Mouse (Mus musculus): ENCODE results near the gene Olfm2. TPM values are rescaled to one million over a fixed set of nuclear protein-coding genes. Genes with fewer than 3 reads are reported as not detected.

Olfm2 gene
- not detected in 2 replicates for total RNA-seq (2014; fragmentation: Nextera tagmentation)
- 0.06 TPM in 1 of 2 replicates, not detected in the other for total RNA-seq (2017)
- not detected in 2 replicates for polyA plus RNA-seq (2012)

GRCm38 (mm10) chr9:20746017-20746660 lies at the start of gene Olfm2:
Gene Olfm2, minus strand, starts transcription at chr9:20746349.
- TF ChIP-seq POLR2AphosphoS5 (IDR thresholded peaks at IDR 0.05; ENCODE audit: insufficient replicate concordance, low read depth, low read length) (no peak), GATA2 (IDR thresholded peaks at IDR 0.05; ENCODE audit: borderline replicate concordance, low read depth, low read length) (no peak), TAL1 (conservative IDR thresholded peaks at IDR 0.05; ENCODE audit: low read depth, low read length) (no peak), GATA1 (IDR thresholded peaks at IDR 0.05; ENCODE audit: borderline replicate concordance, low read length) (no peak), CTCF (IDR thresholded peaks at IDR 0.05; ENCODE audit: low read depth, low read length) (no peak)
- Histone ChIP-seq H3K4me1 (ENCODE audit: insufficient read depth, low read depth, low read length) (peaks cover 8% of the 10 kb centered on the region), H3K27me3 (ENCODE audit: insufficient read depth, low read length) (peaks cover 33% of the 10 kb centered on the region), H3K4me3 (ENCODE audit: low read depth, low read length) (peak within 1 kb of the TSS; percentile 18; the same call in 1 of the 2 replicates), H3K9me3 (replicated peaks) (no peaks in the 10 kb centered on the region), H3K36me3 (replicated peaks) (no peaks in the 10 kb centered on the region)
- no peak for ATAC-seq (ENCODE audit: extremely low read depth, insufficient number of reproducible peaks, low FRiP score, poor library complexity, severe bottlenecking)
- no peak for DNase-seq (ENCODE audit: low spot score)

GRCm38 (mm10) chr9:20794108-20794806 lies 48.1 kb upstream of the Olfm2 start:
- no peak for DNase-seq (ENCODE audit: low spot score)
- ATAC-seq (ENCODE audit: extremely low read depth, insufficient number of reproducible peaks, low FRiP score, poor library complexity, severe bottlenecking), result no peak
- TF ChIP-seq GATA2 (IDR thresholded peaks at IDR 0.05; ENCODE audit: borderline replicate concordance, low read depth, low read length), result no peak
- no peak for TF ChIP-seq CTCF (IDR thresholded peaks at IDR 0.05; ENCODE audit: low read depth, low read length)
- no peak for TF ChIP-seq GATA1 (IDR thresholded peaks at IDR 0.05; ENCODE audit: borderline replicate concordance, low read length)
- no peak for TF ChIP-seq TAL1 (conservative IDR thresholded peaks at IDR 0.05; ENCODE audit: low read depth, low read length)
- no peak for TF ChIP-seq POLR2AphosphoS5 (IDR thresholded peaks at IDR 0.05; ENCODE audit: insufficient replicate concordance, low read depth, low read length)
- Histone ChIP-seq H3K27me3 (ENCODE audit: insufficient read depth, low read length) (no peaks in the 10 kb centered on the region; the same call in none of the 2 replicates), H3K4me1 (ENCODE audit: insufficient read depth, low read depth, low read length) (no peaks in the 10 kb centered on the region), H3K4me3 (ENCODE audit: low read depth, low read length) (no peak overlapping the region), H3K36me3 (replicated peaks) (no peaks in the 10 kb centered on the region), H3K9me3 (replicated peaks) (no peaks in the 10 kb centered on the region)

GRCm38 (mm10) chr9:20790345-20790744 lies 44.2 kb upstream of the Olfm2 start:
- Histone ChIP-seq H3K9me3 (replicated peaks) (no peaks in the 10 kb centered on the region), H3K36me3 (replicated peaks) (no peaks in the 10 kb centered on the region), H3K4me3 (ENCODE audit: low read depth, low read length) (no peak overlapping the region), H3K27me3 (ENCODE audit: insufficient read depth, low read length) (no peaks in the 10 kb centered on the region; the same call in 1 of the 2 replicates), H3K4me1 (ENCODE audit: insufficient read depth, low read depth, low read length) (no peaks in the 10 kb centered on the region)
- DNase-seq (ENCODE audit: low spot score) (no peak), ATAC-seq (ENCODE audit: extremely low read depth, insufficient number of reproducible peaks, low FRiP score, poor library complexity, severe bottlenecking) (no peak)
- TF ChIP-seq TAL1 (conservative IDR thresholded peaks at IDR 0.05; ENCODE audit: low read depth, low read length) (no peak), CTCF (IDR thresholded peaks at IDR 0.05; ENCODE audit: low read depth, low read length) (no peak), GATA2 (IDR thresholded peaks at IDR 0.05; ENCODE audit: borderline replicate concordance, low read depth, low read length) (no peak), POLR2AphosphoS5 (IDR thresholded peaks at IDR 0.05; ENCODE audit: insufficient replicate concordance, low read depth, low read length) (no peak), GATA1 (IDR thresholded peaks at IDR 0.05; ENCODE audit: borderline replicate concordance, low read length) (no peak)

GRCm38 (mm10) chr9:20789651-20790050 lies 43.5 kb upstream of the Olfm2 start:
- H3K9me3 ChIP-seq (replicated peaks), result no peaks in the 10 kb centered on the region
- no peaks in the 10 kb centered on the region for H3K4me1 ChIP-seq (ENCODE audit: insufficient read depth, low read depth, low read length)
- no peaks in the 10 kb centered on the region; the same call in 1 of the 2 replicates for H3K27me3 ChIP-seq (ENCODE audit: insufficient read depth, low read length)
- TF ChIP-seq CTCF (IDR thresholded peaks at IDR 0.05; ENCODE audit: low read depth, low read length) (no peak), GATA1 (IDR thresholded peaks at IDR 0.05; ENCODE audit: borderline replicate concordance, low read length) (no peak), TAL1 (conservative IDR thresholded peaks at IDR 0.05; ENCODE audit: low read depth, low read length) (no peak), POLR2AphosphoS5 (IDR thresholded peaks at IDR 0.05; ENCODE audit: insufficient replicate concordance, low read depth, low read length) (no peak), GATA2 (IDR thresholded peaks at IDR 0.05; ENCODE audit: borderline replicate concordance, low read depth, low read length) (no peak)
- no peak for DNase-seq (ENCODE audit: low spot score)
- no peak overlapping the region for H3K4me3 ChIP-seq (ENCODE audit: low read depth, low read length)
- ATAC-seq (ENCODE audit: extremely low read depth, insufficient number of reproducible peaks, low FRiP score, poor library complexity, severe bottlenecking), result no peak
- no peaks in the 10 kb centered on the region for H3K36me3 ChIP-seq (replicated peaks)

- Histone ChIP-seq H3K9me3 (replicated peaks) (no peaks in the 10 kb centered on the region), H3K4me1 (ENCODE audit: insufficient read depth, low read depth, low read length) (no peaks in the 10 kb centered on the region), H3K4me3 (ENCODE audit: low read depth, low read length) (no peak overlapping the region), H3K36me3 (replicated peaks) (no peaks in the 10 kb centered on the region), H3K27me3 (ENCODE audit: insufficient read depth, low read length) (no peaks in the 10 kb centered on the region)
- TF ChIP-seq TAL1 (conservative IDR thresholded peaks at IDR 0.05; ENCODE audit: low read depth, low read length) (no peak), POLR2AphosphoS5 (IDR thresholded peaks at IDR 0.05; ENCODE audit: insufficient replicate concordance, low read depth, low read length) (no peak), CTCF (IDR thresholded peaks at IDR 0.05; ENCODE audit: low read depth, low read length) (no peak), GATA2 (IDR thresholded peaks at IDR 0.05; ENCODE audit: borderline replicate concordance, low read depth, low read length) (no peak), GATA1 (IDR thresholded peaks at IDR 0.05; ENCODE audit: borderline replicate concordance, low read length) (no peak)
- ATAC-seq (ENCODE audit: extremely low read depth, insufficient number of reproducible peaks, low FRiP score, poor library complexity, severe bottlenecking) (no peak), DNase-seq (ENCODE audit: low spot score) (no peak)
Measured at GRCm38 (mm10) chr9:20787992-20788391, 41.8 kb upstream of the Olfm2 start.

GRCm38 (mm10) chr9:20785055-20785454 lies 38.9 kb upstream of the Olfm2 start:
- H3K4me1 ChIP-seq (ENCODE audit: insufficient read depth, low read depth, low read length), result no peaks in the 10 kb centered on the region
- no peak for DNase-seq (ENCODE audit: low spot score)
- no peaks in the 10 kb centered on the region for H3K27me3 ChIP-seq (ENCODE audit: insufficient read depth, low read length)
- no peak for TF ChIP-seq GATA1 (IDR thresholded peaks at IDR 0.05; ENCODE audit: borderline replicate concordance, low read length)
- no peak for TF ChIP-seq TAL1 (conservative IDR thresholded peaks at IDR 0.05; ENCODE audit: low read depth, low read length)
- TF ChIP-seq POLR2AphosphoS5 (IDR thresholded peaks at IDR 0.05; ENCODE audit: insufficient replicate concordance, low read depth, low read length), result no peak
- TF ChIP-seq CTCF (IDR thresholded peaks at IDR 0.05; ENCODE audit: low read depth, low read length), result no peak
- TF ChIP-seq GATA2 (IDR thresholded peaks at IDR 0.05; ENCODE audit: borderline replicate concordance, low read depth, low read length), result no peak
- no peak overlapping the region for H3K4me3 ChIP-seq (ENCODE audit: low read depth, low read length)
- no peak for ATAC-seq (ENCODE audit: extremely low read depth, insufficient number of reproducible peaks, low FRiP score, poor library complexity, severe bottlenecking)
- no peaks in the 10 kb centered on the region for H3K9me3 ChIP-seq (replicated peaks)
- no peaks in the 10 kb centered on the region for H3K36me3 ChIP-seq (replicated peaks)

Data from G1E (cell line).